Mouse (Mus musculus) lung, adult 18-20 months (tissue): ENCODE measurements around the gene Lpcat1.

Experiments used
- DNase-seq, 2 experiments: peaks; one replicate each; pipeline ENCODE4 v3.0.0; 2022; ENCODE audit warnings: mixed read lengths in 2 of 2

Gene Lpcat1

GRCm38 (mm10) chr13:73467034-73467420 lies at the start of gene Lpcat1:
Gene Lpcat1 (plus strand): TSS chr13:73467197.
- DNase-seq = peak; percentile 84 to 89

DNA sequence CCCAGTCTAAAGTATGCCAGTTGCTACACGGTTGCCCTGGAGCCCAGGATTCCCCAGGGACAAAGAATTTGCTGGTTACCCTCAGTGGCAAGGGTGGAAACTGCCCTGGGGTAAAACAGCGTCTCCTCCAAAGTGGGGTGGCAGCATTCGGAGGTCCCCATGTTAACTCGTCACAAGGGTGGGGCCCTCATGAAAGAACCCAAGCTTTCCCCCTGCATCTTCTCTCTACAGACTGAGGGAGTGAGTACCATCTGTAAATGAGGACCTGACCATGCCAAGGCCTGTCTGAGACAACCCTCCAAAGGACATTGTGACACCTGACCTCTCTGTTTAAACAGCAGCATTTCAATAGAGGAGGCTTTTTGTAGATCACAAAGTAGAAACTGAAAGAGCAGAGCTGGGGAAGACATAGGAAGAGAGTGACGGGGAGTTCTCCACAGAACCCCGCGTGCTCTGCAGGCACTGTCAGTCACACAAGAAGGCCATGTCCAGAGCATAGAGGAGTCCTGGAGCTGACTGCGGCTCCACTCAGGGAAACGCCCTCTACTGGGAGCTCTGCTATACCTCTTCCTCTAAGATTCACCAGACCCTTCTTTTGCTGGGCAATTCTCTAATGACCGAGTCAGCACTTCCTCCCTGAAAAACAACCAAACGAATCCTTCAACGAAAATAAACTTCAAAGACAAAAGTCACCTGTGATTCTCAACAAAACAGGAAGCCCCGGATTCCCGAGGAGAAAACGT lies 49.3 kb upstream of the Lpcat1 start:
- no peak for DNase-seq

DNA sequence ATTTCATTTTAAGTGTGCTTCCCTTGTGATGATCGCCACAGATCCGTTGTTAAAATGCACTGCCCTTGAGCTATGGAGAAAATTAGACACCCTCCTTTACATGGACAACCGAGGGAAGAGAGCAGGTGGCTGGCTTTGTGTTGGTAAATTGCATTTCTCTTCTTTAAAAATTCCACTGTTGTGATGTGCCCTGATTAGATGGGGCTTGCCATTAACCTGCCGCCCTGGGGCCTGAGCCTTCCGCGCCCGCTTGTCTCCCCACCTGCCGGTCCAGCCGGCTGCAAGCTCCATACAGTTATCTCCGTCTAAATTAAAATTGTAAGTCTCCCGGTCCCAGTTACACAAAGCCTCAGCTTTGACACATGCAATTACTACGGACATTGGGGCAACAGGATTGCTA lies 48.7 kb upstream of the Lpcat1 start:
- DNase-seq = no peak

- no peak for DNase-seq
These were observed 47.8 kb upstream of the Lpcat1 start for GRCm38 (mm10) chr13:73419244-73419643.

DNA sequence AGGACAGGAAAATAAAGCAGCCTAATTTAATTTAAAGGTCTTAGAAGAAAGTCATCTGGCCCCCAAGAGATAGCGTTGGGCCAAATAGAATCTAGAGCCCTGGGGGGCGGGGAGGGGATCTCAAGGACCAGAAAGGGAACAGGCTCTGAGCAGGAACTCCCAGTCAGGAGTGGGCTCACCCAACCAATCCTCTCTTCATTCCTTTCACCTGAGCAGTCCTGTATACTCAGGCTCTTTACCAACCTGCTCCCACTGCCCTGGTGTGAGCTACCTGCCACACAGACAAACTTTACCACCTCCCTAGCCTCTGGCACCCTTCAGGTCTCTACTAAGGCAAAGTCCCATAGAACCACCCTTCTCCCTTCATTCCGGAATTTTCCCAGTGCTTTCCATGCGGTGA lies 44.0 kb upstream of the Lpcat1 start:
- no peak for DNase-seq

- no peak for DNase-seq
These were observed 42.0 kb upstream of the Lpcat1 start for GRCm38 (mm10) chr13:73425035-73425434.

DNA sequence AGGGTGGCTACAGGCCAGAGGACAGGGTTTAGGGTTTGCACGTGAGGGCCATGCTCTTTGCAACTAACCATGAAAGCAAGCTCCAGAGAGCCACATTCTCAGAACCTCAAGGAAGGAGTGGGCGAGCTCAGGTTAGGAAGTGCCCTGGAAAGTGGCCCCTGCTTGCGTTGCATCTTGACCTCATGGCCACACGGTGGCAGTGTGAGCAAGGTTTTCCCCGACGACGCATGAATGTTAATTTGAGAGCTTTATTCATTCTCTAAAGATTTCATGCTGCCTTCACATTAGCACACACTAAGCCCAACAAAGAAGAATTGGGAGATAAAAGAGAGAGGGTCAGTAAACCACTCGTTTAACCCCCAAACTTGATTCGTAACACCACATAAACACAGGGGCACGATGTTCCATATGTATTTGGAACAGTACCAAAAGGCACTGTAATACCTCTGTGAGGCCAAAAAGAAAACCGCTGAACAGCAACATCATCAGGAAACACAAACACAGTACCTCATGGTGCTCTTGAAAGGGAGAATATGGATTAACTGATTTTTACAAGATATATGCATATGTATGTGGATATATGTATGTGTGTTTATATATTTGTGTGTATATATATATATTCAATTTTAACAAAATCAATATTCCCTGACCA lies 41.0 kb upstream of the Lpcat1 start:
- DNase-seq = peak; percentile 64 to 74

DNA sequence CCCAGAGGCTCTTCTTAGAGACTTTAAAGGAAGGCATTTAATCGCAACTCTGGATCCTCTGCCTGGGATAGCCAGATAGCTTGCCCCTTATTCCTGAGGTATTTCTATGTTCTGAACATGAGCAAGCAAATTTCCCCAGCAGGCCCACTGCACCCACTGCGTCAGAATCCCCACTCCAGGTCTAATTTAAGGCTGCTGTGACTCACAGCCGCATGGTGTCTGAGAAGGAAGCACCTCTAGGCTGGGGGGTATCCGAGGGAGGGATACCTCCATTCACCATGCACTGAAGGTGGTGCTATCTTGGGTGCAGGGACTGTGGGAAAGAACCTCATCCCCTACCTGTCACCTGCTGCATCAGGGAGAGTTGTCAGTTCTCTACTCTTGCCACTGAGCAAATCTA lies 40.4 kb upstream of the Lpcat1 start:
- DNase-seq = no peak

DNA sequence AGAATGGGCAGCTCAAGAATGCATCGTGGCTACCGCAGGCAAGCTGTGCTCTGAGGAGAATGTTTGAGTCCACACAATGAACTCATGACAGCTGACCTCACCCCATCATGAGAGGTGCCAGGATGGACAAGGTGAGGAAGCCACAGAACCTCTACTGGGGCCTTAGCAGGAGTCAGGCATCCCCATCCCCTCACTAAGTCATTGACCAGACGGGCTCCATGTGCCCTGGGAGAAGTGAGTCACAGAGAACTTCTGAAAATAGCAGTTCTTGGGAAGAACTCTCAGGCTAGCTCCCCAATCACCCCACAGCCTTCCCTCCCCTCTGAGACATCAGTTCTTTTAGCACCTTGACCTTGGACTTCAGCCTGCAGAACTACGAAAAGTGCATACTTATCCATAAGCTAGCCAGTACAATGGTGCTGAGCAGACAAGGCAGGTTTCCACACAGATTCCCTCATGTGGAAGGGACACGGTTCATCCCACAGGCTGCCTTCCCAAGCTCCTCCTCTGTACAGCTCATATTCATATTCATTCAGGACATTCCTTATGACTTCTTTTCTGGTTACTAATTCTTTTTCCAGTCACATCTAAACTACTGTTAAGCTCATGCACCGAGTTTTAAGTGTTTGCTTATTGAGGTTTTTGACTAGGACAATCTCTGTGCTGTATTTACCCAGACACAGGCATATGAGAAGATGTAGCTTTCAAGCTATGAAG lies 37.2 kb upstream of the Lpcat1 start:
- no peak for DNase-seq

DNA sequence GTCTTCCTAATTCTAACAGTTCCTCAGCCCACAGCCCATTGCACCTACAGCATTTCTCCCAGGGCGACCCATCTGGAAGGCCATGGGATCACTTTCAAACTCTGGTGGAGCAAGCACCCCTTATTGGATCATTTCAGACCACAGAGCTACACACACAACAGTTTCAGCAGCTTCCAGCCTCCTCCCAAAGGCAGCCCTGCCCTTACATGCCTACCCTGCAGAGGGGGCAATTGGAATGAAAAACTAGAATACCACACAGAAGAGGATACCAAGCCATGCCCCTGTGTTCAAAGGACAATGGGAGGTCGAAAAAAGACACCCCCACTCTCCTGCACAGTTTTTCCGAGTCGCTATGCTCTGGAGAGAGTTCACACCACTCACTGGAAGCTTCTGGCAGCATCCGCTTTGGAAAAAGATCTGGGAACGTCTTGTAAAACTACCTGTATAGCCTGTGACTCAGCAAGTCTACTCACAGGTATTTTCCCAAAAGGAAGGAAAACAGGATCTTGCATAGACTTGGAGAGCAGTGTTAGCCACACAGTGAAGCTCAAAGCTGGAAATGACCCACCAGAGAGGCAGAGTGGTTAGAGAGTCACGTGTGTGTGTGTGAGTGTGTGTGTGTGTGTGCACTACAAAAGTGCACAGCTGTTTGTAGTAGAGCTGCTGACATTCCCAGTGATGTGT lies 34.4 kb upstream of the Lpcat1 start:
- peak in 1 of 2 experiments; percentile 42 for DNase-seq

GRCm38 (mm10) chr13:73433681-73434535 lies 33.1 kb upstream of the Lpcat1 start:
- no peak for DNase-seq

- no peak for DNase-seq
These were observed 32.3 kb upstream of the Lpcat1 start for GRCm38 (mm10) chr13:73434687-73435086.

- no peak for DNase-seq
These were observed 31.3 kb upstream of the Lpcat1 start for GRCm38 (mm10) chr13:73435662-73436061.

- DNase-seq = no peak
These were observed 27.9 kb upstream of the Lpcat1 start for GRCm38 (mm10) chr13:73439057-73439456.

- peak; percentile 54 to 76 for DNase-seq
These were observed 26.0 kb upstream of the Lpcat1 start for GRCm38 (mm10) chr13:73441032-73441431.

- no peak for DNase-seq
These were observed 25.3 kb upstream of the Lpcat1 start for GRCm38 (mm10) chr13:73441686-73442085.

- no peak for DNase-seq
These were observed 24.6 kb upstream of the Lpcat1 start for GRCm38 (mm10) chr13:73442431-73442830.

- DNase-seq = peak in 1 of 2 experiments; percentile 48
These were observed 23.7 kb upstream of the Lpcat1 start for GRCm38 (mm10) chr13:73443093-73443821.

DNA sequence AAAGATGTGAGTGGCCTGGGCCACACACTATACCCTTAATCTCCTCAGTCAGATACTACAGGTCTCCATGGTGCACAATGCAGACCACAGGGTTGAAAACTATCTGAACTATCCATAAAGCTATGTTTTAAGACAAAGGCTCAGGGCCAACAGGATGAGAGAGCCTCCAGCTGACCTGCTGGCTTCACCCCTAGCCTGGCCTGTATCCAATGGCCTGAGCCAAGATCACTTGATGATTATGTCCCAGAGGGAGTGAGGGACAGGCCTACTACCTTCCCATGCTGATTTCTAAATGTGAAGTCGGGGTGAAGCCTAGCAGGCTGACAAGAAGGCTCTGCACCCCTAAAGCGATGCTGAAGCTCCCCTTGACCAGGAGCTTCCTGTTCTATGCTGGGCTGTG lies 21.9 kb upstream of the Lpcat1 start:
- DNase-seq = peak; percentile 62 to 75

- no peak for DNase-seq
These were observed 20.9 kb upstream of the Lpcat1 start for GRCm38 (mm10) chr13:73446076-73446475.

GRCm38 (mm10) chr13:73446494-73446893 lies 20.5 kb upstream of the Lpcat1 start:
- DNase-seq = peak; percentile 76 to 79
